Mouse (Mus musculus) embryonic facial prominence, embryonic 13.5 days (tissue): ENCODE measurements around the gene Krtap9-1. TPM values are rescaled to one million over a fixed set of nuclear protein-coding genes. Genes with fewer than 3 reads are reported as not detected.
"Not testable (repeated sequence)": the region's sequence is repeated elsewhere in the genome, so short reads cannot be mapped to it uniquely, and the experiment has no call there.

Experiments
- ATAC-seq: fragments of 200-750 bp; cut with Nextera tagmentation; 2 replicates; pipeline ENCODE4 v1.8.0; 2017; ENCODE audit warnings: low read depth; ENCODE audit not compliant: insufficient number of reproducible peaks, insufficient read depth, low FRiP score, low TSS enrichment
- H3K27ac ChIP-seq: fragments of 300-500 bp; sonication (generic); 2 replicates; pipeline ENCODE4 v1.5.1; 2015; ENCODE audit warnings: moderate library complexity, mild to moderate bottlenecking, inconsistent platforms
- H3K27me3 ChIP-seq: fragments of 300-500 bp; sonication (generic); 2 replicates; pipeline ENCODE4 v1.6.1; 2015; ENCODE audit warnings: mild to moderate bottlenecking, inconsistent platforms
- H3K36me3 ChIP-seq: fragments of 300-500 bp; sonication (generic); 2 replicates; pipeline ENCODE4 v1.6.1; 2015; ENCODE audit warnings: mild to moderate bottlenecking, inconsistent platforms
- H3K4me1 ChIP-seq: fragments of 300-500 bp; sonication (generic); 2 replicates; pipeline ENCODE4 v1.6.1; 2015; ENCODE audit warnings: inconsistent platforms
- H3K4me2 ChIP-seq: fragments of 300-500 bp; sonication (generic); 2 replicates; pipeline ENCODE4 v1.6.1; 2015; ENCODE audit warnings: moderate library complexity, mild to moderate bottlenecking, inconsistent platforms
- H3K4me3 ChIP-seq: fragments of 300-500 bp; sonication (generic); 2 replicates; pipeline ENCODE4 v1.5.1; 2015; ENCODE audit warnings: mild to moderate bottlenecking, inconsistent platforms
- H3K9ac ChIP-seq: fragments of 300-500 bp; sonication (generic); 2 replicates; pipeline ENCODE4 v1.6.1; 2015; ENCODE audit warnings: mild to moderate bottlenecking, inconsistent platforms
- H3K9me3 ChIP-seq: fragments of 300-500 bp; sonication (generic); 2 replicates; pipeline ENCODE4 v1.6.1; 2016; ENCODE audit warnings: inconsistent platforms
- WGBS: fragments of 180-500 bp; shearing (Covaris S2); methylation state at CpG from one replicate; pipeline ENCODE4 v1.1.7; 2015; ENCODE audit warnings: mixed read lengths; 5-methylcytosine and 5-hydroxymethylcytosine counted together
- polyA plus RNA-seq: library from polyadenylated mRNA; unstranded; fragments of >200 nt; fragmentation: Nextera tagmentation; extraction: Ambion mirVana; gene quantifications from 2 replicates; pipeline ENCODE4 v1.2.1, GENCODE M21; 2015

Krtap9-1 gene
- not detected in 2 replicates for polyA plus RNA-seq

DNA sequence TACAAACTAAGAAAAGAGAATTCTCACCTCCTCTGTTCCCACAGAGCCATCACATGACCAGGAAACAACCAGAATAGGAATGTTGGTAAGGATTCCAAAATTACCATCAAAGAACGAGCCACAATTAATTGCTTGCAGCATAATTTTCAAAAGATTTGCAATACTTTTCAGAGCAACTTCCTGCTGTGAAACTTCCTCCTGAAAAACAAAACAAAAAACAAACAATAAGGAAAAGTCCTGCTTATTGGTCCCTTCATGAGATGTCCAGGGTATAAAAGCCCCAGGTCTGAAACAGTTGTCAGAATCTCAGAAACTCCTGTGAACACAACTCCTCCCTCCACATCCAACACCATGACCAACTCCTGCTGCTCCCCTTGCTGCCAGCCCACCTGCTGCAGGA lies at the start of gene Krtap9-1:
Gene Krtap9-1, plus strand, starts transcription at position 301 of the 400 bp plus-strand sequence.
- not testable (repeated sequence) for H3K4me2 ChIP-seq, H3K4me1 ChIP-seq, H3K9me3 ChIP-seq, H3K4me3 ChIP-seq, ATAC-seq, H3K36me3 ChIP-seq, H3K27ac ChIP-seq, H3K9ac ChIP-seq, H3K27me3 ChIP-seq
- WGBS = 62% methylated on average over 1 of the region's 1 CpGs

DNA sequence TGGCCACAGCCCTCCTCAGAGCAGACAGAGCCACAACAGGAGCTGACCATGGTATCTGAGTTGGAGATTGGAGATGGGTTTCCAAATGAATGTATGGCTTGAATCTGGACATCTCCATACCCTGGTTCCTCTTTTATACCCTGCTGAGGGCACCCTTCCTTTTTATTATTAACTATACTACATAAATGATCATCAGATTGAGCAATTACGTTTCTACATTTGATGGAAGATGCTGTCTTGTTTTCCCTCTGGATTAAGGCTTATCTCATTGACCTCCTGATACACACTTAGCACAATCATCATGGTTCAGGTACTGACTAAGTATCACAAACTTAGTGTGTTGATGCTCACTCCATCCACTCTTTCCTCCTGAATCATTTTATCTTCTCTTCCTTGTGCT lies 35.2 kb upstream of the Krtap9-1 start, which contains the start of gene 2300003K06Rik:
Gene 2300003K06Rik, minus strand, starts transcription at position 101 of the 400 bp plus-strand sequence.
- Histone ChIP-seq H3K4me1 (no peaks in the 10 kb centered on the region), H3K4me2 (no peak within 1 kb of the TSS), H3K27me3 (no peaks in the 10 kb centered on the region), H3K9ac (no peak within 1 kb of the TSS), H3K27ac (no peak within 1 kb of the TSS), H3K9me3 (no peaks in the 10 kb centered on the region), H3K4me3 (no peak within 1 kb of the TSS), H3K36me3 (no peaks in the 10 kb centered on the region)
- WGBS = 77% methylated on average over 1 of the region's 1 CpGs
- no peak for ATAC-seq

DNA sequence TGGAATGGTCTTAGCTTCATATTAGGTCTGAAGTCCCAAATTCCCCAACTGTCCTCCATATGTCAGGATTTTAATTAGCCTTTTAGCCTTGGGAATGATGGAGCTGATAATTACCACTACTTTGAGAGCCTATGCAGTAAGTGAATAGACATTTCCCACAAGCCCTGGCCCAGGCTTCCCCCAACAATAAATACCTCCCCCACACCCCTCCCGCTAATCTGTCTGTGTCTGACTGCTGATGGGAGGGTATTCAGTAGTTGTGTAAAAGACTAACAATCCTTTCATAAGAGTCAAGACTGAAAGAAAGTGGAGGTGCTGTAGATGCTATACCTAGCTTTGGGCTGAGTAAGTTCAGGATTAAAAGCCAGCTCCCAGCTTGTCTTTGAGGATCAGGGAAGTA lies 31.0 kb upstream of the Krtap9-1 start:
- H3K27me3 ChIP-seq = no peaks in the 10 kb centered on the region
- H3K4me2 ChIP-seq = no peak overlapping the region
- no peaks in the 10 kb centered on the region for H3K9me3 ChIP-seq
- no peaks in the 10 kb centered on the region for H3K4me1 ChIP-seq
- no peak overlapping the region for H3K9ac ChIP-seq
- 85% methylated on average over 1 of the region's 1 CpGs for WGBS
- H3K4me3 ChIP-seq = no peak overlapping the region
- no peaks in the 10 kb centered on the region for H3K36me3 ChIP-seq
- H3K27ac ChIP-seq = no peak overlapping the region
- no peak for ATAC-seq

DNA sequence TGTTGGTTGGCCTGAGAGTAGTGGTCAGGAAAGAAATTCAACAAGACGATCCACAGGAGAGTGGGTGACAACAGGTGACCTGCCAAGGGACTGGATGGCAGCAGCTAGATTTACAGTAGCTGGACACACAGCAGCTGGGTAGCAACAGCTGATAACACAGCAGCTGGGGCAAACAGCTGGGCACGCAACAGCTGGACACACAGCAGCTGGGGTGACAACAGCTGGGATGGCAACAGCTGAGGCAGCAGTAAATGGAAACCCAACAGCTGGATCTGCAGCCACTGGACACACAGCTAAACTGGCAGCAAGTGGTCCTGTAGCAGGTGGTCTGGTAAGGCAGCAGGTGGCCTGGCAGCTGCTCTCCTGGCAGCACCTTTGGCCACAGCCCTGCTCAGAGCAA lies 26.4 kb upstream of the Krtap9-1 start:
- H3K4me1 ChIP-seq = no peaks in the 10 kb centered on the region
- H3K27me3 ChIP-seq = no peaks in the 10 kb centered on the region
- no peaks in the 10 kb centered on the region for H3K9me3 ChIP-seq
- WGBS = 92% methylated on average over 2 of the region's 2 CpGs
- H3K27ac ChIP-seq = no peak overlapping the region
- no peak overlapping the region for H3K4me2 ChIP-seq
- no peaks in the 10 kb centered on the region for H3K36me3 ChIP-seq
- no peak overlapping the region for H3K9ac ChIP-seq
- no peak for ATAC-seq
- no peak overlapping the region for H3K4me3 ChIP-seq

DNA sequence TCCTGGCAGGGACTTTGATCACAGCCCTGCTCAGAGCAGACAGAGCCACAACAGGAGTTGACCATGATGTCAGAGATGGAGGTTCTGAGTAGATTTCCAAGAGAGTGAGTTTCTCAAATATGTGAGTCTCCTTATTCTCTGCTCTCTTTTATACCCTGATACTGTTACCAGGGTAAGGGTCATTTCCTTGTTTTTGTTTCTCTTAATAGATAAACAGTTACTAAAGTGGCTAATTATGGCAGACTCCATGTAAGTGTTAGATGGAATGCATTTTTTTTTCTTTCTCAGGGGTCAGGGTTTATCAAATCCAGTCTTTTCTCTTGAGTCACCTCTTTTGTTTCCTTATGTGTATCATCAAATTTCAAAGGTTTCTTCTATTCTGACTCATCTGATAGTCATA lies 21.7 kb upstream of the Krtap9-1 start, which contains the start of gene Krtap4-16:
Gene Krtap4-16, minus strand, starts transcription at position 101 of the 400 bp plus-strand sequence.
- H3K27ac ChIP-seq = no peak within 1 kb of the TSS
- H3K4me1 ChIP-seq = no peaks in the 10 kb centered on the region
- H3K9ac ChIP-seq = no peak within 1 kb of the TSS
- H3K36me3 ChIP-seq = no peaks in the 10 kb centered on the region
- H3K9me3 ChIP-seq = no peaks in the 10 kb centered on the region
- no peaks in the 10 kb centered on the region for H3K27me3 ChIP-seq
- no peak for ATAC-seq
- no peak within 1 kb of the TSS for H3K4me2 ChIP-seq
- H3K4me3 ChIP-seq = no peak within 1 kb of the TSS

DNA sequence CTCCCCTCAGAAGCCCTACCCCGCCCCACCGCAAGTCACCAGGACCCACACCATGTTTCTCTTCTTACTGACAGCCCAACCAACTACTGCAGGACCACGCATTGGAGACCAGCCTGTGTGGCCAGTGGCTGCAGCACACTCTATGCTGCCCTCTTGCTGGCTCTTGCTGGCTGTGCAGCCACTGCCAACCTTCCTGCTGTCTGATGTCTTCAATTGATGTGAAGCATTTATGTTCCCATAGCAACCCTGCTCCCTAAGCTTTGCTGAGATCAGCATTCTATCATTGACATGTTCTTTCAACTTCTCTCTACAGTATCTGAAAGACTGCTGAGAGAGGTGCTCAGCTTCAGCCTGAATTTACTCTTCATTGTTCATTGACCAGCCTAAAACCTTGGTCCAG lies 19.1 kb upstream of the Krtap9-1 start:
- no peak overlapping the region for H3K4me3 ChIP-seq
- no peak overlapping the region for H3K4me2 ChIP-seq
- no peaks in the 10 kb centered on the region for H3K9me3 ChIP-seq
- no peaks in the 10 kb centered on the region for H3K27me3 ChIP-seq
- no peak overlapping the region for H3K27ac ChIP-seq
- ATAC-seq = no peak
- no peaks in the 10 kb centered on the region for H3K4me1 ChIP-seq
- WGBS = 64% methylated on average over 3 of the region's 3 CpGs
- no peaks in the 10 kb centered on the region for H3K36me3 ChIP-seq
- no peak overlapping the region for H3K9ac ChIP-seq

DNA sequence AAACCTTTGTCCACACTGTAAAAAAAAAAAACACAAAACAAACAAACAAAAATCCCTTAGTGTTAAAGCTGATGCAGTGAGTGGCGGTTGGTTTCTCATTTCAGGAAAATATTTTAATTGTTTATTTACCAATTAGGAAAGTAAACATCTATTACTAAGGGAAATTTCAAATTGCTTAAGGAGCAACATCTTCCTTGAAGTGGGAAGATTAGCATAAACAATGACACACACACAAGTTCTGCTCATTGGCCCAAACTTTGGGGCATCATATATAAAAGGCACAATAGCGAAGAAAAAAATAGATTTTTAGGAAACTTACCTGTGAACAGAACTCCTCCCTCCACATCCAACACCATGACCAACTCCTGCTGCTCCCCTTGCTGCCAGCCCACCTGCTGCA lies 15.6 kb upstream of the Krtap9-1 start, which contains the start of gene Gm11568:
Gene Gm11568, plus strand, starts transcription at position 301 of the 400 bp plus-strand sequence.
- no peaks in the 10 kb centered on the region for H3K36me3 ChIP-seq
- no peaks in the 10 kb centered on the region for H3K27me3 ChIP-seq
- no peak within 1 kb of the TSS for H3K4me2 ChIP-seq
- H3K4me1 ChIP-seq = no peaks in the 10 kb centered on the region
- WGBS = 88% methylated on average over 2 of the region's 2 CpGs
- H3K4me3 ChIP-seq = no peak within 1 kb of the TSS
- H3K27ac ChIP-seq = no peak within 1 kb of the TSS
- no peak for ATAC-seq
- no peak within 1 kb of the TSS for H3K9ac ChIP-seq
- H3K9me3 ChIP-seq = no peaks in the 10 kb centered on the region

DNA sequence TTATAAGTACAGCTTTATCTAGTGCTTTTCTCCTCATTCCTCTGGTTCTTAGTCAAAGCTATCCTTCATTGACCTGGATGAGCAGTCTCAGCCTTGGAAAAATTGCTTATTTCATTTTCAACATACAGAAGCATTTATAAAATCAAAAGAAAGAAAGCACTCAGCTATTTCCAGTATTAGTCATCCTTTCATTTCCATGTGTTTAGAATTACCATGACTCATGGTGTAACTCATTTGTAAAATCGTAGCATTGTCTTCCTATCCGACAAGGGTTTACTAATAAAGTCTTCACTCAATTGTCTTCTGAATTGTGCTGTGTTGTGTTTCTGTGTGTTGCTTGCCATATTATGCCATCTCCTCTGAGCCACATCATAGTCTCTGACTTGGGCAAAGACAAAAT lies 14.4 kb upstream of the Krtap9-1 start:
- Histone ChIP-seq H3K9ac (no peak overlapping the region), H3K4me2 (no peak overlapping the region), H3K27me3 (no peaks in the 10 kb centered on the region), H3K36me3 (no peaks in the 10 kb centered on the region), H3K4me1 (no peaks in the 10 kb centered on the region), H3K27ac (no peak overlapping the region), H3K4me3 (no peak overlapping the region), H3K9me3 (no peaks in the 10 kb centered on the region)
- WGBS = 53% methylated on average over 2 of the region's 2 CpGs
- no peak for ATAC-seq

DNA sequence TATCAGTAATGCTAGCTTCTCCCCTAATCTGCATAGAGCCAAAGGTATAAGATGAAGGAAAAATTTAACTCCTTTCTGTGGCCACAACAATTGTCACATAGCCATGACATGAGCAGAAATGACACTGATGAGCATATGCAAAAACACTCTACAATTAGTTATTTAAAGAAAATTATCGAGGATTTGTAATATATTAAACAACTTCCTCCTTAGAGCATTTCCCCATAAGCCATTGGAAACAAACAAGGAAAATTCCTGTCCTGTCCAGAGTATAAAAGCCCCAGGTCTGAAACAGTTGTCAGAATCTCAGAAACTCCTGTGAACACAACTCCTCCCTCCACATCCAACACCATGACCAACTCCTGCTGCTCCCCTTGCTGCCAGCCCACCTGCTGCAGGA lies 9.0 kb upstream of the Krtap9-1 start, which contains the start of gene Gm11559:
Gene Gm11559, plus strand, starts transcription at position 301 of the 400 bp plus-strand sequence.
- H3K4me2 ChIP-seq, H3K27ac ChIP-seq, H3K9me3 ChIP-seq, H3K4me3 ChIP-seq, ATAC-seq, H3K9ac ChIP-seq, H3K4me1 ChIP-seq, H3K27me3 ChIP-seq, H3K36me3 ChIP-seq: not testable (repeated sequence)
- 58% methylated on average over 1 of the region's 1 CpGs for WGBS

DNA sequence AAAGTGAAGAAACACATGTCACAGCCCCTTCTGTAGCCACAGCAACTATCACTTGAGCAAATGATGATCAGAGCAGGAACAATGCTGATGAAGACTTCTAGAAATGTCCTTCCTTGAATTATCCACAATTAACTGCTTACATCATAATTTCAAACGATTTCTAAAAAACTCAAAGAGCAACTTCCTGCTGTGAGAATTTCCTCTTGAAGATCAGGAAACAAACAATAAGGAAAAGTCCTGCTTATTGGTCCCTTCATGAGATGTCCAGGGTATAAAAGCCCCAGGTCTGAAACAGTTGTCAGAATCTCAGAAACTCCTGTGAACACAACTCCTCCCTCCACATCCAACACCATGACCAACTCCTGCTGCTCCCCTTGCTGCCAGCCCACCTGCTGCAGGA lies 5.7 kb downstream of the Krtap9-1 start, which contains the start of gene Gm11567:
Gene Gm11567, plus strand, starts transcription at position 301 of the 400 bp plus-strand sequence.
- H3K9ac ChIP-seq, H3K27me3 ChIP-seq, ATAC-seq, H3K4me3 ChIP-seq, H3K27ac ChIP-seq, H3K4me2 ChIP-seq, H3K36me3 ChIP-seq, H3K9me3 ChIP-seq, H3K4me1 ChIP-seq: not testable (repeated sequence)
- 46% methylated on average over 1 of the region's 1 CpGs for WGBS

DNA sequence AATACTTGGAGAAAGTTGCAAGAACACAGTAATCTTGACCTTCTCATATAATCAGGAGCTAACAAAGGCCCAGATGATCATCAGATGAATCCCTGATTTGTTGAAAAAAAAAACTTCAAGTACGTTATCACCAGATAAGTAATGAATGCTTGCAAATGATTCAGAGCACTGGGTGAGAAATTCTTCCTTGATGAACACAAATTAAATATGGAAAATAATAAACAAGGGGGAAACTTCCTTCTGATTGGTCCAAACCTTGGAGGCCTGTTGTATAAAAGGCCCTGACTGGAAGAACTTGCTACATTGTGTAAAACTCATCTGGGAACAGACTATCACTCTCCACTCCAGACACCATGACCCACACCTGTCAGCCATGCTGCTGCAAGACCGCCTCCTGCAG lies 34.4 kb downstream of the Krtap9-1 start, which contains the start of gene Krtap31-1:
Gene Krtap31-1, plus strand, starts transcription at position 301 of the 400 bp plus-strand sequence.
- Histone ChIP-seq H3K4me3 (no peak within 1 kb of the TSS), H3K9me3 (no peaks in the 10 kb centered on the region), H3K36me3 (no peaks in the 10 kb centered on the region), H3K4me1 (no peaks in the 10 kb centered on the region), H3K4me2 (no peak within 1 kb of the TSS), H3K27ac (no peak within 1 kb of the TSS), H3K9ac (no peak within 1 kb of the TSS), H3K27me3 (no peaks in the 10 kb centered on the region)
- ATAC-seq = no peak
- 76% methylated on average over 2 of the region's 2 CpGs for WGBS

DNA sequence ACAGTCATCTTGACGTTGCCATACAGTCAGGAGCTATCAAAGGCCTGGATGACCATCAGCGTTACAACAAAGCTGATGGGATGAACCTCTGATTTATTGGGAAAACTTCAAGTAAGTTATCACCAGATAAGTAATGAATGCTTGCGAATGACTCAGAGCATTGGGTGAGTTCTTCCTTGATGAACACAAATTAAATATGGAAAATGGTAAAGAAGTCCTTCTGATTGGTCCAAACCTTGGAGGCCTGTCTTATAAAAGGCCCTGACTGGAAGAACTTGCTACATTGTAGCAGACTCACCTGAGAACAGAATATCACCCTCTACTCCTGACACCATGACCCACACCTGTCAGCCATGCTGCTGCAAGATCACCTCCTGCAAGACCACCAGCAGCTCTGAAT lies 41.3 kb downstream of the Krtap9-1 start, which contains the start of gene Gm11565:
Gene Gm11565, plus strand, starts transcription at position 301 of the 400 bp plus-strand sequence.
- Histone ChIP-seq H3K4me2 (no peak within 1 kb of the TSS), H3K9me3 (no peaks in the 10 kb centered on the region), H3K36me3 (no peaks in the 10 kb centered on the region), H3K4me3 (no peak within 1 kb of the TSS), H3K27me3 (0 out of 2 replicates have a peak, but pooled peaks cover 3% of the 10 kb centered on the region), H3K27ac (no peak within 1 kb of the TSS), H3K9ac (no peak within 1 kb of the TSS), H3K4me1 (no peaks in the 10 kb centered on the region)
- WGBS = 86% methylated on average over 3 of the region's 3 CpGs
- no peak for ATAC-seq
